Mouse (Mus musculus): ENCODE data around the gene Cd200r1.

DNA sequence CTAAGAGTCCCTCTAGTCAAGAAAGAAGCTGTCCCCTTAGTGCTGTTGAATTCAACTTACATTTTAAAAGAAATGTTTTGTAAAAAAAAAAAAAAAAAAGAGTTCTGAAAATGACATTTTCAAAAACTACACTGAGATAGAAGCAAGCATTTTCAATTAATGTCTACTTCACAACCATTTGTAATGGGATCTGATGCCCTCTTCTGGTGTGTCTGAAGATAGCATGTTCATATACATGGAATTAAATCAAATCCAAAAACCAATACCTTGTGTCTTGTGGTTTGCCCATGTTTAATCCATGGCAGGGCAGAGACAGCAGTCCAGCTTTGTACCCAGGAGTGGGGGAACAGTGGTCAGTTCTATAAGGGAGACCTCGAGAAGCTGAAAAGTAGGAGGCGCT is 47.7 kb upstream of the Cd200r1 start:
- no peak for TF ChIP-seq CTCF (IDR thresholded peaks at IDR 0.05; ENCODE audit: low read depth, low read length)
- no peak for TF ChIP-seq POLR2A (IDR thresholded peaks at IDR 0.05; ENCODE audit: extremely low read depth, insufficient read depth, low read length)

Measured in liver, adult 2 months (tissue).